In genomic region chr9:102689940-102690642, GRCm38 (mm10) we compare ENCODE assay signal across 8 mouse cellular contexts. TPM values are rescaled to one million over a fixed set of nuclear protein-coding genes. Genes with fewer than 3 reads are reported as not detected.
A peak's percentile ranks its signal among the peaks of the same experiment; 100 is the strongest.
DNase-seq lines count a peak whose midpoint lies in the region; TF ChIP-seq lines count a peak whose summit lies in the region.

No protein-coding gene starts in this region.

- H3K4me1 ChIP-seq in ES-Bruce4 (ENCODE audit: control insufficient read depth, insufficient read depth, low read length) = peaks cover 7% of the 10 kb centered on the region
- no peaks in the 10 kb centered on the region for H3K4me1 ChIP-seq in embryonic fibroblast, embryonic 13.5 days (ENCODE audit: control insufficient read depth, insufficient read depth, low read length)

- no peak for TF ChIP-seq POLR2A in ES-Bruce4 (IDR thresholded peaks at IDR 0.05; ENCODE audit: insufficient read depth, low read length)
- peak; percentile 13; the same call in 1 of the 2 replicates for TF ChIP-seq POLR2A in brain, embryonic 14.5 days (IDR thresholded peaks at IDR 0.05; ENCODE audit: borderline replicate concordance, extremely low read depth, insufficient read depth, insufficient read length, poor library complexity, severe bottlenecking)
- TF ChIP-seq POLR2A in embryonic fibroblast, embryonic 13.5 days (IDR thresholded peaks at IDR 0.05; ENCODE audit: low read depth, low read length) = no peak

- DNase-seq in brain, embryonic 14.5 days (ENCODE audit: low read depth) = peak; percentile 95
- DNase-seq in heart, postnatal 4 days = peak; percentile 59
- peak; percentile 26 to 35 for DNase-seq in left cerebral cortex, adult 18-20 months (ENCODE audit: low spot score in 2 of 2)
- peak; percentile 42 for DNase-seq in lung, postnatal 14 days
- DNase-seq in right cerebral cortex, postnatal 25 days = peak; percentile 56
- no peak for DNase-seq in spleen, postnatal 36 days (ENCODE audit: low spot score in 2 of 2)

- peak; percentile 77 for TF ChIP-seq EP300 in ES-Bruce4 (IDR thresholded peaks at IDR 0.05; ENCODE audit: insufficient read depth, low read depth, low read length)

- no peaks in the 10 kb centered on the region for H3K9me3 ChIP-seq in ES-Bruce4 (replicated peaks; ENCODE audit: control insufficient read depth, insufficient read depth, low read length, poor library complexity, severe bottlenecking)

- H3K36me3 ChIP-seq in ES-Bruce4 (ENCODE audit: control insufficient read depth, insufficient read depth, low read length, poor library complexity, severe bottlenecking) = no peaks in the 10 kb centered on the region

- H3K9ac ChIP-seq in ES-Bruce4 (ENCODE audit: low read depth, poor library complexity, severe bottlenecking) = peak overlapping the region; percentile 30; the same call in 1 of the 2 replicates

- no peaks in the 10 kb centered on the region for H3K27me3 ChIP-seq in ES-Bruce4 (ENCODE audit: control insufficient read depth, insufficient read depth, low read length, poor library complexity, severe bottlenecking)

- peak overlapping the region; percentile 85 for H3K27ac ChIP-seq in ES-Bruce4 (ENCODE audit: insufficient read depth, low read length)
- no peak overlapping the region for H3K27ac ChIP-seq in embryonic fibroblast, embryonic 13.5 days (ENCODE audit: insufficient read depth, low read length)

- TF ChIP-seq CTCF in ES-Bruce4 (IDR thresholded peaks at IDR 0.05; ENCODE audit: low read depth, low read length) = no peak
- no peak for TF ChIP-seq CTCF in brain, embryonic 14.5 days (IDR thresholded peaks at IDR 0.05; ENCODE audit: borderline replicate concordance, extremely low read depth, insufficient read depth, insufficient read length)
- no peak for TF ChIP-seq CTCF in embryonic fibroblast, embryonic 13.5 days (IDR thresholded peaks at IDR 0.05; ENCODE audit: borderline replicate concordance, insufficient read depth, low read length)

- peak overlapping the region; percentile 47 for H3K4me3 ChIP-seq in ES-Bruce4 (ENCODE audit: low read depth, low read length)
- peak overlapping the region; percentile 42 for H3K4me3 ChIP-seq in embryonic fibroblast, embryonic 13.5 days (ENCODE audit: insufficient read depth, low read length)

RNA-seq across cellular contexts. Expression of gene Amotl2, which starts 26.4 kb away (rescaled TPM):
- 227 and 231 TPM in 2 replicates for polyA plus RNA-seq in ES-Bruce4 (2011; ENCODE audit: insufficient read depth, insufficient read length, low read depth, missing spikeins)
- polyA plus RNA-seq in brain, embryonic 14.5 days (2012; rRNA removed) = 53.3 and 83.2 TPM in 2 replicates
- polyA plus RNA-seq in embryonic fibroblast, embryonic 13.5 days (2011; ENCODE audit: insufficient read length, low read depth, missing spikeins) = 135 and 188 TPM in 2 replicates
- total RNA-seq in heart, postnatal 4 days (2021) = 10 to 100 TPM; 90.0 to 91.6 TPM
- 10 to 100 TPM; 19.5 to 20.5 TPM for total RNA-seq in left cerebral cortex, adult 18-20 months (2021)

Comparison
In these comparisons a context has a peak if more than half of its experiments do, and no peak if none do; other contexts are left out.
1. DNase-seq: peak in brain, embryonic 14.5 days (single experiment), heart, postnatal 4 days (single experiment), left cerebral cortex, adult 18-20 months (2 of 2), lung, postnatal 14 days (single experiment) and right cerebral cortex, postnatal 25 days (single experiment); none in spleen, postnatal 36 days (0 of 2).